21 mouse cellular contexts compared by ENCODE assay signal in genomic region chr4:131272060-131272459, GRCm38 (mm10).
A peak's percentile ranks its signal among the peaks of the same experiment; 100 is the strongest.
DNase-seq lines count a peak whose midpoint lies in the region; ATAC-seq and TF ChIP-seq lines count a peak whose summit lies in the region.
"Had no signal": no experiment of that assay in that cellular context is flagged by ENCODE, and none has a peak within 500 bp of the region (broad histone marks: within the 10 kb centered on the region; RNA-seq: fewer than 3 reads in every experiment).

No protein-coding gene starts in this region.

- no peaks in the 10 kb centered on the region for H3K36me3 ChIP-seq in kidney, embryonic 14.5 days (ENCODE audit: control insufficient read depth, insufficient read depth, low read length)
- H3K36me3 ChIP-seq: embryonic facial prominence, embryonic 13.5 days; forebrain, embryonic 15.5 days; G1E; heart, embryonic 13.5 days; liver, embryonic 12.5 days had no signal

- no peaks in the 10 kb centered on the region for H3K9me3 ChIP-seq in kidney, embryonic 14.5 days (ENCODE audit: control insufficient read depth, low read length)
- H3K9me3 ChIP-seq: embryonic facial prominence, embryonic 13.5 days; forebrain, embryonic 15.5 days; G1E; heart, embryonic 13.5 days; liver, embryonic 12.5 days had no signal

- TF ChIP-seq CTCF in olfactory bulb, adult 2 months (IDR thresholded peaks at IDR 0.05; ENCODE audit: insufficient read depth, low read depth, low read length) = no peak

- H3K4me2 ChIP-seq in kidney, embryonic 14.5 days (replicated peaks; ENCODE audit: low read depth, low read length) = no peak overlapping the region
- H3K4me2 ChIP-seq: embryonic facial prominence, embryonic 13.5 days; forebrain, embryonic 15.5 days; heart, embryonic 13.5 days; liver, embryonic 12.5 days had no signal

- H3K9ac ChIP-seq in kidney, embryonic 14.5 days (ENCODE audit: low read depth, low read length) = no peak overlapping the region
- H3K9ac ChIP-seq: embryonic facial prominence, embryonic 13.5 days; forebrain, embryonic 15.5 days; heart, embryonic 13.5 days; liver, embryonic 12.5 days had no signal

- no peak overlapping the region for H3K4me3 ChIP-seq in kidney, embryonic 14.5 days (ENCODE audit: low read length)
- no peak overlapping the region for H3K4me3 ChIP-seq in olfactory bulb, adult 2 months (ENCODE audit: insufficient read depth, low read depth, low read length)
- H3K4me3 ChIP-seq: embryonic facial prominence, embryonic 13.5 days; forebrain, embryonic 15.5 days; heart, embryonic 13.5 days; liver, embryonic 12.5 days had no signal

- no peak overlapping the region for H3K27ac ChIP-seq in kidney, embryonic 14.5 days (ENCODE audit: low read depth, low read length)
- peak overlapping the region; percentile 48 for H3K27ac ChIP-seq in olfactory bulb, adult 2 months (ENCODE audit: insufficient read depth, low read depth, low read length)
- H3K27ac ChIP-seq: embryonic facial prominence, embryonic 13.5 days; forebrain, embryonic 15.5 days; heart, embryonic 13.5 days; hindbrain, postnatal 0 days; liver, embryonic 12.5 days; stomach, postnatal 0 days had no signal

- no peaks in the 10 kb centered on the region for H3K27me3 ChIP-seq in kidney, embryonic 14.5 days (ENCODE audit: control insufficient read depth, insufficient read depth, low read length)
- H3K27me3 ChIP-seq: embryonic facial prominence, embryonic 13.5 days; forebrain, embryonic 15.5 days had no signal

- no peaks in the 10 kb centered on the region for H3K4me1 ChIP-seq in kidney, embryonic 14.5 days (ENCODE audit: control insufficient read depth, insufficient read depth, low read length)
- peaks cover 42% of the 10 kb centered on the region for H3K4me1 ChIP-seq in olfactory bulb, adult 2 months (ENCODE audit: control insufficient read depth, insufficient read depth, low read length)
- H3K4me1 ChIP-seq: liver, embryonic 12.5 days had no signal

- ATAC-seq in kidney, embryonic 14.5 days (ENCODE audit: low FRiP score, low TSS enrichment) = no peak
- ATAC-seq in common myeloid progenitor, adult 5-6 weeks (replicated peaks; ENCODE audit: low read depth, poor library complexity, severe bottlenecking) = peak; percentile 77
- ATAC-seq: CD4-positive, CD25-positive, alpha-beta regulatory T cell, adult 4 months; forebrain, embryonic 15.5 days; hindbrain, postnatal 0 days; intestine, postnatal 0 days; liver, embryonic 12.5 days had no signal

- TF ChIP-seq POLR2A in olfactory bulb, adult 2 months (IDR thresholded peaks at IDR 0.05; ENCODE audit: insufficient read depth, low read depth, low read length) = no peak

- 77% methylated on average over 7 of the region's 7 CpGs for WGBS in kidney, embryonic 14.5 days
- 56% methylated on average over 7 of the region's 7 CpGs for WGBS in olfactory bulb, adult 2 months

- DNase-seq in kidney, adult 9 months = peak; percentile 24
- peak; percentile 43 for DNase-seq in right cerebral cortex, adult 18-20 months
- DNase-seq in right cerebral cortex, postnatal 4 days = no peak
- no peak for DNase-seq in adrenal gland, postnatal 25 days
- DNase-seq: cerebellum, adult 2 months; left cerebral cortex, postnatal 4 days; lung, adult 2 months; retina, postnatal 1 day; thymus, postnatal 25 days had no signal

Comparison
In these comparisons a context has a peak if more than half of its experiments do, and no peak if none do; other contexts are left out.
1. DNase-seq: peak in kidney, adult 9 months (single experiment) and right cerebral cortex, adult 18-20 months (single experiment); none in right cerebral cortex, postnatal 4 days (single experiment) and adrenal gland, postnatal 25 days (single experiment).